Mouse (Mus musculus): ENCODE measurements around the gene Zfhx3.
"Not testable (repeated sequence)": the region's sequence is repeated elsewhere in the genome, so short reads cannot be mapped to it uniquely, and the experiment has no call there.

Gene Zfhx3

GRCm38 (mm10) chr8:107941922-107942694 is at the start of gene Zfhx3:
Zfhx3 (plus strand) TSS chr8:107942644.
- no peak for DNase-seq

- DNase-seq: no peak
Observed at GRCm38 (mm10) chr8:107918984-107919383, 23.5 kb upstream of the Zfhx3 start.

GRCm38 (mm10) chr8:107926149-107926548 is 16.3 kb upstream of the Zfhx3 start:
- DNase-seq: no peak

GRCm38 (mm10) chr8:107936725-107937124 is 5.7 kb upstream of the Zfhx3 start:
- DNase-seq: no peak

GRCm38 (mm10) chr8:107938231-107938630 is 4.2 kb upstream of the Zfhx3 start:
- not testable (repeated sequence) for DNase-seq

GRCm38 (mm10) chr8:107940181-107940580 is 2.3 kb upstream of the Zfhx3 start:
- no peak for DNase-seq

GRCm38 (mm10) chr8:107942752-107943510 is 487 bp downstream of the Zfhx3 start:
- DNase-seq: no peak

GRCm38 (mm10) chr8:107943550-107944348 is 1.3 kb downstream of the Zfhx3 start:
- DNase-seq: no peak

- DNase-seq: no peak
Observed at GRCm38 (mm10) chr8:107944676-107945600, 2.5 kb downstream of the Zfhx3 start.

GRCm38 (mm10) chr8:107946888-107947287 is 4.4 kb downstream of the Zfhx3 start:
- DNase-seq: no peak

GRCm38 (mm10) chr8:107955887-107956286 is 13.4 kb downstream of the Zfhx3 start:
- DNase-seq: no peak

GRCm38 (mm10) chr8:107957566-107957965 is 15.1 kb downstream of the Zfhx3 start:
- no peak for DNase-seq

GRCm38 (mm10) chr8:107960466-107960865 is 18.0 kb downstream of the Zfhx3 start:
- no peak for DNase-seq

- no peak for DNase-seq
Observed at GRCm38 (mm10) chr8:107960878-107961277, 18.4 kb downstream of the Zfhx3 start.

GRCm38 (mm10) chr8:107972198-107972597 is 29.8 kb downstream of the Zfhx3 start:
- no peak for DNase-seq

GRCm38 (mm10) chr8:107974451-107974850 is 32.0 kb downstream of the Zfhx3 start:
- DNase-seq: no peak

GRCm38 (mm10) chr8:107978247-107978646 is 35.8 kb downstream of the Zfhx3 start:
- DNase-seq: no peak

- no peak for DNase-seq
Observed at GRCm38 (mm10) chr8:107980618-107981017, 38.2 kb downstream of the Zfhx3 start.

- no peak for DNase-seq
Observed at GRCm38 (mm10) chr8:107986629-107987028, 44.2 kb downstream of the Zfhx3 start.

GRCm38 (mm10) chr8:107998874-107999273 is 56.4 kb downstream of the Zfhx3 start:
- DNase-seq: no peak

GRCm38 (mm10) chr8:108011516-108011915 is 69.1 kb downstream of the Zfhx3 start:
- DNase-seq: no peak

- DNase-seq: no peak
Observed at GRCm38 (mm10) chr8:108017727-108018126, 75.3 kb downstream of the Zfhx3 start.

All from thymus, adult 18-20 months (tissue).